Mouse (Mus musculus): ENCODE data around the gene Arfgap2. TPM values are rescaled to one million over a fixed set of nuclear protein-coding genes. Genes with fewer than 3 reads are reported as not detected.

The Arfgap2 gene
- polyA plus RNA-seq, 2 experiments = 25.5 to 50.2 TPM

DNA sequence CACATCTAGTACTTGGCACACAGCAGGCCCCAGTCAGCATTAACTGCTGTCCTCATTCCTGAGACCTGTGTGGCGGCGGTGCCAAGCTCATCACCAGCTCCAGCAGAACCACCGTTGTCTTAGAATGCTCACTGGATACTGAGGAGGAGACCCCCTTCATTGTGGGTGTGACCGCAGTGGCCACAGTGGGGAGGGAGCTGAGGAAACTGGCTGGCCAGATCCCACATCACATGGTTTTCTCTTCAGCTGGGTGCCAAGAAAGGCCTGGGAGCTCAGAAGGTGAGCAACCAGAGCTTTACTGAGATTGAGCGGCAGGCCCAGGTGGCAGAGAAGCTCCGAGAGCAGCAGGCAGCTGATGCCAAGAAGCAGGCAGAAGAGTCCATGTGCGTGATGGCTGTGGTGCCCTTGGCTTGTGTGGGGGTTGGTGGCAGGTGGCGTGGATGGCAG lies 4.9 kb downstream of the Arfgap2 start:
- Histone ChIP-seq H3K9ac (replicated peaks) (no peak overlapping the region), H3K27me3 (ENCODE audit: control insufficient read depth, insufficient read depth, low read length) (no peaks in the 10 kb centered on the region), H3K9me3 (ENCODE audit: control insufficient read depth, low read length) (no peaks in the 10 kb centered on the region), H3K4me3 (ENCODE audit: insufficient read depth in 1 of 2, low read depth in 2 of 2, low read length in 2 of 2) (no peak overlapping the region), H3K4me1 (replicated peaks; ENCODE audit: control insufficient read depth in 2 of 2, insufficient read depth in 2 of 2, low read length in 1 of 2) (peaks cover 4 to 5% of the 10 kb centered on the region in 2 experiments; a peak in 2 of 4 replicates), H3K27ac (no peak overlapping the region), H3K4me2 (ENCODE audit: low read depth) (no peak overlapping the region), H3K36me3 (replicated peaks; ENCODE audit: control insufficient read depth, insufficient read depth, low read depth) (peaks cover 74% of the 10 kb centered on the region)
- TF ChIP-seq CTCF (IDR thresholded peaks at IDR 0.05; ENCODE audit: low read depth) (no peak), EP300 (IDR thresholded peaks at IDR 0.05; ENCODE audit: low read depth) (no peak)
- no peak for ATAC-seq (ENCODE audit: insufficient read depth)
- DNase-seq (ENCODE audit: low read depth in 3 of 3, low spot score in 3 of 3) = no peak
- 84% methylated on average over 8 of the region's 8 CpGs for WGBS (ENCODE audit: insufficient replicate concordance)

DNA sequence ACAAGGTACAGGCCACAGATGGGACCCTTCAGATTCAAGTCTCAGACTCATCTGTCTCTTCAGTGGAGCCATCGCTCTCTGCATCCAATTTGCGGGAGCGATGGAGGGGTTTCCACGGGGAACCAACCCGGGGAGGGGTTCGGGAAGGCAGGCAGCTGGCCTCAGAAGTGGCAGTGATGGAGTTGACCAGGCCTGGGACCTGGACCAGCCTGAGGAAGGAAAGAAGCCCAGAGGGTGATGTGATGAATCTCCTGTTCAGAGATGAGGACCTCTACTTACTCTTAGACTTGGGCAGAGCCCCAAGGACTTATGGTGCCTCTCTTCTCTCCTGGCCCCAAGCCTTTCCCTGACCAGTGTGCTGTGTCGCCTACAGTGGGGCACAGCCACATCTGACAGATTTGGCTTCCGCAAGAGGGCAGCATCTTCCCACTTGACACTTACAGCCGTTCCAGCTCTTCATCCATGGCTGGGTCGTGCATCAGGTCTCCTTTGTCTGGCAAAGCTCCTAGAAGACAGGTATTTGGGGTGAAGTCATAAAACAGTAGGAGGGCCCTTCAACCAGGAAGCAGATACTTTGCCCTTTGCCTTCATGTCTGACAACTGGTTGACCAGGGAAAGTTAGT lies 14.1 kb downstream of the Arfgap2 start:
- Histone ChIP-seq H3K27me3 (ENCODE audit: control insufficient read depth, insufficient read depth, low read length) (no peaks in the 10 kb centered on the region), H3K9me3 (ENCODE audit: control insufficient read depth, low read length) (no peaks in the 10 kb centered on the region), H3K4me3 (ENCODE audit: insufficient read depth in 1 of 2, low read depth in 2 of 2, low read length in 2 of 2) (no peak overlapping the region), H3K27ac (no peak overlapping the region), H3K9ac (replicated peaks) (no peak overlapping the region), H3K4me2 (ENCODE audit: low read depth) (no peak overlapping the region), H3K36me3 (replicated peaks; ENCODE audit: control insufficient read depth, insufficient read depth, low read depth) (peaks cover 30% of the 10 kb centered on the region), H3K4me1 (replicated peaks; ENCODE audit: control insufficient read depth in 2 of 2, insufficient read depth in 2 of 2, low read length in 1 of 2) (0 out of 4 replicates have a peak, but pooled peaks cover 0 to 2% of the 10 kb centered on the region in 2 experiments)
- WGBS (ENCODE audit: insufficient replicate concordance) = 33% methylated on average over 10 of the region's 10 CpGs
- DNase-seq (ENCODE audit: low read depth in 3 of 3, low spot score in 3 of 3) = no peak
- peak; percentile 43 for ATAC-seq (ENCODE audit: insufficient read depth)
- TF ChIP-seq EP300 (IDR thresholded peaks at IDR 0.05; ENCODE audit: low read depth) (no peak), CTCF (IDR thresholded peaks at IDR 0.05; ENCODE audit: low read depth) (peak; percentile 82)

DNA sequence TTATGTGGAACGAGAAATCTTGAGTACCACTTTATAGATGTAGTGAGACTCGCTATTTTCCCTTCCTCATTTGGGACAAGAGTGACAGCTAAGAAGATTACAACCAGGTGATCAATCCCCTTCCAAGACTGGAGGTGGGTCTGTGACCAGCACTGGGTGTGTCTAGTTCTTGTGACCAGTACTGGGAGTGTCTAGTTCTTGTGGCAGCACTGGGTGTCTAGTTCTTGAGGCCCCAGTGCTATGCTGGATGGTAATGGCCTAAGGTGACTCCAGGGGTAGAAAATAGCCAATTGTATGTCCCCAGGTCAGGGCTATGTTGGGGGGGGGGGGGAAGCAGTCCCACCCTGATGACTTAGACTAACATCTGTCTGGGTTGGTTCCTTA lies 14.6 kb downstream of the Arfgap2 start:
- ATAC-seq (ENCODE audit: insufficient read depth) (no peak), DNase-seq (ENCODE audit: low read depth in 3 of 3, low spot score in 3 of 3) (no peak)
- no peak for TF ChIP-seq CTCF (IDR thresholded peaks at IDR 0.05; ENCODE audit: low read depth)
- no peak for TF ChIP-seq EP300 (IDR thresholded peaks at IDR 0.05; ENCODE audit: low read depth)
- H3K9me3 ChIP-seq (ENCODE audit: control insufficient read depth, low read length) = no peaks in the 10 kb centered on the region
- H3K4me1 ChIP-seq (replicated peaks; ENCODE audit: control insufficient read depth in 2 of 2, insufficient read depth in 2 of 2, low read length in 1 of 2) = 0 out of 4 replicates have a peak, but pooled peaks cover 0 to 2% of the 10 kb centered on the region in 2 experiments
- H3K9ac ChIP-seq (replicated peaks) = no peak overlapping the region
- H3K27ac ChIP-seq = no peak overlapping the region
- WGBS (ENCODE audit: insufficient replicate concordance) = 56% methylated on average over 2 of the region's 2 CpGs
- H3K4me2 ChIP-seq (ENCODE audit: low read depth) = no peak overlapping the region
- no peaks in the 10 kb centered on the region for H3K27me3 ChIP-seq (ENCODE audit: control insufficient read depth, insufficient read depth, low read length)
- peaks cover 25% of the 10 kb centered on the region for H3K36me3 ChIP-seq (replicated peaks; ENCODE audit: control insufficient read depth, insufficient read depth, low read depth)
- H3K4me3 ChIP-seq (ENCODE audit: insufficient read depth in 1 of 2, low read depth in 2 of 2, low read length in 2 of 2) = no peak overlapping the region

DNA sequence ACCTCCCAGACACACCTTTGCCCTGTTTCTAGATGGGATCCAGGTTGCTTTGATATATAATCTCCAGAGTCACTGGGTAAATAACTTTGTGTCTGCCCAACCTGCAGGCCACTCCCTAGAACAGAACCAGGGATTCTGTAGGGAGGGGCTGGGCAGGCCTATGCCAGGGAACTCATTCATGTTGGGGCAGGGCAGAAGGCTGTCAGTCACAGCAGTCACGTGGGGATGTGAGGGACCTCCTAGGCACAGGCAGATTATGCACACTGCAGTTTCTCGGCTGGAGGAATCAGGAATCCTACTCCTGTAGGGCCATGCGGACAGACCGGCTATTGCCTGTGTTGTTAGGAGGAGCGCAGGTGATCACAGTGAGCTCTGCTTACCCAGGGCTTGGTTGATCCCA lies 16.6 kb downstream of the Arfgap2 start:
- Histone ChIP-seq H3K4me1 (replicated peaks; ENCODE audit: control insufficient read depth in 2 of 2, insufficient read depth in 2 of 2, low read length in 1 of 2) (0 out of 4 replicates have a peak, but pooled peaks cover 0 to 2% of the 10 kb centered on the region in 2 experiments), H3K9me3 (ENCODE audit: control insufficient read depth, low read length) (no peaks in the 10 kb centered on the region), H3K36me3 (replicated peaks; ENCODE audit: control insufficient read depth, insufficient read depth, low read depth) (peaks cover 5% of the 10 kb centered on the region; the same call in 1 of the 2 replicates), H3K4me3 (ENCODE audit: insufficient read depth in 1 of 2, low read depth in 2 of 2, low read length in 2 of 2) (no peak overlapping the region), H3K9ac (replicated peaks) (no peak overlapping the region), H3K4me2 (ENCODE audit: low read depth) (no peak overlapping the region), H3K27me3 (ENCODE audit: control insufficient read depth, insufficient read depth, low read length) (no peaks in the 10 kb centered on the region), H3K27ac (no peak overlapping the region)
- DNase-seq (ENCODE audit: low read depth in 3 of 3, low spot score in 3 of 3) (no peak), ATAC-seq (ENCODE audit: insufficient read depth) (no peak)
- TF ChIP-seq EP300 (IDR thresholded peaks at IDR 0.05; ENCODE audit: low read depth) (no peak), CTCF (IDR thresholded peaks at IDR 0.05; ENCODE audit: low read depth) (no peak)
- 64% methylated on average over 5 of the region's 5 CpGs for WGBS (ENCODE audit: insufficient replicate concordance)

DNA sequence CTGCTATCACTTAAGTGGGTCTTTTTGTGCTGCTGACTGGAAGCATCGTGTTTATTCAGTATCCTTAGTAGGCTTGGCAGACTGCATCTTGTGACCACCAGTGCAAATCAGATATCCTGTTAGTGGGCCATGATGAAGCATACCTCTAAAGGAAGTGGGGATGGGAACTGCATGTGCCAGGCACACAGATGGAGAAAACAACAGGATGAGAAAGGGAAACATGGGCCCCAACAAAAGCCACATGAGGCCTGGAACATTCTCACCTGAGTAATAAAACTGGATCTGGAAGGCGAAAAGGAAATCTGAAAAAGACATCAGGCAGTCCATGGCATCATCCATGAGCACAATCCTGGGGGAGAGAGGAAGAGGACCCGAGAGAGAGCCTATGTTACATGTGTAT lies 19.2 kb downstream of the Arfgap2 start:
- 50% methylated on average over 3 of the region's 3 CpGs for WGBS (ENCODE audit: insufficient replicate concordance)
- ATAC-seq (ENCODE audit: insufficient read depth) (no peak), DNase-seq (ENCODE audit: low read depth in 3 of 3, low spot score in 3 of 3) (no peak)
- Histone ChIP-seq H3K27me3 (ENCODE audit: control insufficient read depth, insufficient read depth, low read length) (no peaks in the 10 kb centered on the region), H3K36me3 (replicated peaks; ENCODE audit: control insufficient read depth, insufficient read depth, low read depth) (no peaks in the 10 kb centered on the region), H3K4me3 (ENCODE audit: insufficient read depth in 1 of 2, low read depth in 2 of 2, low read length in 2 of 2) (no peak overlapping the region), H3K27ac (no peak overlapping the region), H3K4me2 (ENCODE audit: low read depth) (no peak overlapping the region), H3K9me3 (ENCODE audit: control insufficient read depth, low read length) (no peaks in the 10 kb centered on the region), H3K9ac (replicated peaks) (no peak overlapping the region), H3K4me1 (replicated peaks; ENCODE audit: control insufficient read depth in 2 of 2, insufficient read depth in 2 of 2, low read length in 1 of 2) (peaks cover 0 to 7% of the 10 kb centered on the region in 2 experiments; a peak in 1 of 4 replicates)
- TF ChIP-seq CTCF (IDR thresholded peaks at IDR 0.05; ENCODE audit: low read depth) (no peak), EP300 (IDR thresholded peaks at IDR 0.05; ENCODE audit: low read depth) (no peak)
